Mouse (Mus musculus) liver, adult 2 months (tissue): ENCODE measurements at regions not wholly inside any gene's neighbourhood (a gene's known extent, or its start where the extent isn't known, plus 50 kb on each side); places are given as distances from the start of the nearest gene placed in this dataset.

Experiments
- CTCF ChIP-seq: fragments of 200-500 bp; IDR thresholded peaks from 2 replicates; pipeline ENCODE4 v1.5.1; 2011; ENCODE audit warnings: low read depth, low read length, control low read depth
- POLR2A ChIP-seq: fragments of 200-500 bp; IDR thresholded peaks from 2 replicates; pipeline ENCODE4 v1.6.1; 2011; ENCODE audit warnings: low read length, control low read depth; ENCODE audit not compliant: insufficient read depth; ENCODE audit errors: extremely low read depth

DNA sequence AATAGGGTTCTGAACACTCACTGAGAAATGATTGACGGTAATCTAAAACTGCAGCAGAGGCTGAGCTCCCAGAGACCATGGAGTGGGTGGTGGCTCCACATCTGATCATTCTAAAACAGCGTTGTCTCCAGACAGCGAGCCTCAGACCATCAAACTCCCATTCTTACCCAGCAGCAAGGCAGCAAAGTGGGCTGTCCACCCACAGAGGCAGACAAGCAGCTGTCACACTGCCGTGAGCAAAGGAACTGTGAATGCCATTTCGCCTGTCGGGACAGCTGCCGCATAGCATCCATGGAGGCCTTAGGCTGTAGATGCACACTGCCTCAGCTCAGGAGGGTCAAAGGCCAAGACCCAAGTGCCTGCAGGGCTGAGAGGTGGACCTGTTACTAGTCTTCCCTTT lies 167.3 kb downstream of the Hunk start:
- TF ChIP-seq POLR2A (no peak), CTCF (no peak)
